Mouse (Mus musculus) urinary bladder, postnatal 10 days (tissue): ENCODE measurements around the gene Plch2.

Experiments used
- DNase-seq: peaks from one replicate; pipeline ENCODE4 v3.0.0; 2022; ENCODE audit warnings: low spot score

The Plch2 gene

DNA sequence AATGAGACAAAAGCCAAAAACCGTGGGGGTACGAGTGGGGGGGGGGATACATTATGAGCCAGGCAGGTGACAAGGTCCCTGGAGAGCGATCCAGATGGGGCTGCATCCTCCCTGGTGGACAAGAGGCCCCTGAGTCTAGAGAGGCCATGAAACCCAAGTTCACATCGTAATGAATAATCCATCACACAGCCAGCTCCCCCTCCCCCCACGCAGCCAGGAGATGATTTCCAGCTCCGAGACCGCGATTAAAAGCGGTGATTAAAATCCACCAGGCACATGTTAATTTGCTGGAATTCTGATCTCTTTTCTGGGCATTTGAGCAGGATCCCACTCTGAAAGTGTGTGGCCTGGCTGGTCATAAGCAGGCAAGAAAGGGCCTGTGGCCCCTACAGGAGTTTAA lies 35.8 kb downstream of the Plch2 start:
- DNase-seq = no peak

DNA sequence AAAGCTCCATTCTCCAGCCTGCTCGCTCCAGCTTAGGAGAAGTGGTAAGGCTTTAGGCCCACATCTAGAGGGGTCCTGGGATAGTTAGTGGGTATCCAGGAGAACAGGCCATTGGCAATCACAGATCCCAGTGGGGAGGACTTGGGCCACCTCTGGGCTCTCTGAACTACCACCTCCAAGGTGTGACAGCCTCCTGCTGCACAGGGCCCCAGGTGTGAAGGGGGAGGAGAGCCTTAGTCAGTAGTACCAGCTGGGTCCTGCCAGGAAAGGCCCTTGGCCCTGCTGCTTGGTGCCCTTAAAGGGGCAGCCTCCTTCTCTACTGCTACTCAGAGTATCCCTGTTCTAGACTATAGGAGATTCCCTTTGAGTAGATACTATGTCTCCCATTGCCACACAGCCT lies 36.4 kb downstream of the Plch2 start:
- no peak for DNase-seq

DNA sequence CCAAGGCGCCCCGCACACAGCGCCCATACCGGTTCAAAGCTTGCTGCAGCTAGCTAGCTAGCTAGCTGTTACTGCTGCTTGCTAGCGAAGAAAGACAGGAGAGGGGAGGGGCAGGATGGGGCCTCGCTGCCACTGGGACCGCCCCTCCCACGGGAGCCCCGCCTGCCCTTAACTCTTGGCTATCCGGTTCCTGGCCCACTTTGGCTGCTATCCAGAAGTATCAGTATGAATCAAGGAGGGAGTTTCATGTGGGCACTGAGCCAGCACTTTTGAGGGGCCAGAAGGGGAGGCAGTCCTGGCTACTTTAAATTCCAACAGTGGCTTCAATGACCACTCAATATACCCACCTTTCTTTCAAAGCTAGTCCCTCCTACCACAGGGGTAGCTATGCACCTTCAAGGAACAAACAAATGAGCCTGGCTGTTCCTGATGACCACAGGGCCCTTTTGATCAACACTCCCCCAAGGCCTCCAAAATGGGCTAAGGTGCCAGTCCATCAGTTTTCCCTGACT lies 37.2 kb downstream of the Plch2 start:
- DNase-seq = no peak

DNA sequence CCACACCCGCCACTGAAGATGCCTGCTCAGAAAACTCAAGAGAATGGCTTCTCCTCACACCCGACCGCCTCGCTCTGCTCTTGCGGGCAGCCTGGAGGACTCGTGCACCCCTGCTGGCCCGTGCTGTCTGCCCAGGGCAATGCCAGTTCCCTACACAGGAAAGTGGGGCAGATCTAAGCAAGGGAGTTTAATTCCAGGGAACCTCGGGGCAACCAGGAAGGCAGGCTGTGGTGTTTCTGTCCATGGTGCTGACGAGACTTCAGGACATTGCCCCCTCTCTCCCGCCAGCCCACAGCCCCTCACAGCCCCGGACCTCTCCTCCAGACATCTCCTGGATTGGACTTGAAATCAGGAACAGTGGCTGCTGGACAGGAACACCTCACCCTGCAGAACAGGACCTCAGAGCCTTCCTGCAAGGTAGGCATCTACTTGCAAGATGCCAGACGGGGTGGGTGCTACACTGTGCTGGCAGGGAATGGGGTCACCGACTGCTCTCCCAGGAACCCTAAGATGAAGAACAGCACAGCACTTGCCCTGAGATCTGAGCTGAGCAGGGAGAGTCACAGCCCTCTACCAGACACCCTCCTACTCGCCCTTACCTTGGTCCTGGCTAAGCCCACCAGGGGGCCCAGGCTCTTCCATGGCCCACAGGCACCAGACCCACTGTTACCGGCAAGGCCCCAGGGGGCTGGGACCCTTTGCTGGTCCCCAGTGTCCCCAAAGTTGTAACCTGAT lies 37.8 kb downstream of the Plch2 start:
- no peak for DNase-seq

DNA sequence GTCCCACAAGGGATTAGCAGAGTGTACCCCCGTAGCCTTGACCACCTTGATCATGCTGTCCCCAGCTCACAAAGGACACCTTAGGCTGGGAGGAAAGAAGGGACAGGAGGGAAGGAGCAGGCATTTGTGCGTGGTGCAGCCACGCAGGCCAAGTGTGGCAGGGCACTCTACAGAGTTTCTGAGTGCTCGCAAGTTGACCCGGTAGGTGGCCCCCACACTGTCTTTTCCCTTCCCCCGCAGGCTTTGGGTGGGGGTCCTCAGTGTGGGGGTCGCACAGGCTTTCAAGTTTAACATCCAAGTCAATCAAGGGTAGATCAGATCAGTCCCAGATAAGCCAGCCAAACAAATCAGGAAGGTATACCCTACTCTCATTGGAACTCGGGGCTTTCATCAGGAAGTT lies 38.5 kb downstream of the Plch2 start:
- DNase-seq = no peak

DNA sequence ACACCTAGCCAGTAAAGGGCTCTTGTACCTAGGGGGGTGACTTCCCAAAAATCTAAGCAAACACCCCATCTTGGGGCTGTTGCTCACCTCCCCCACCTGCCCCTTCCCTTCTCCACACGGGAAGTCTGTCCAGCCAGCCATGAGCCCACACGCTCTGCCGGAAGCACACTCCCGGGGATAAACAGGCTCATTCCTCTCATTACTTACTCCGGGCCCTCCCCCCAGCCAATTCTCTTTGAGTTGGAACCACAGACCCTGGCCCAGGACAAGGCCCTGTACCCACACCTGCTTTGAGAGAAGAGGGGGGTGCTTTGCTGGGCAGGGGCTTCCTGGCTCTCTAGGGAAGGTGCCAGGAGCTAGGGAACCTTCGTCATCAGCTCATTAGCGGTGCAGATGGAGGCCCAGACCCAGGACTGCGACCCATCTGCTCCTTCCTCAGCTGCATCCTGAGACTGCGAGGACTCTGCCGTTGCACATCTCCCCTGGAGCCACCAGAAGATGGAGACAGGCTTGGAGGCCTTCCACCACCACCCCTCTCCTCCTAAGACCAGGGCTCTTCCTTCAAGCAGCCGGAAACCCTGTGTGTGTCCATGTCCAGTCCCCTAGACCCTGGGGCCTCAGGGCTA lies 39.2 kb downstream of the Plch2 start:
- DNase-seq = no peak

DNA sequence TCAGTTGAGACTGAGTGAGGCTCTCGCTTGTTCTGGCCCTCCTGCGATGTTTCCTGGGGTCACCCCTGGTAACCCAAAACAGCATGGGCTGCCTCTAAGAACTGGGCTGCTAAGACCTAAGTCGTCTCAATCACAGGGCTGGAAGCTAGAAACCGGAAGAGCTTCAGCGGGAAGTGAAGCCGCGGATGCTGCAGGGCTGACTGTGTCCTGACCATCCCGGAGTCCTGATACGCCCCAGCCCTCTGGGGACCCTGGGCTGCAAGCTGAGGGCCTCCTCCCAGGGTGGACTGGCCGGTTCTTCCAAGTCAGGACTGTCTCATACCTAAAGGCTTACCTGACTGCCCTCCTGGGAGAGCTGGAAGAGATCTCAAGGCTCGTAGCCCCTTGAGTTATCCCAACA lies 39.8 kb downstream of the Plch2 start:
- DNase-seq = no peak

DNA sequence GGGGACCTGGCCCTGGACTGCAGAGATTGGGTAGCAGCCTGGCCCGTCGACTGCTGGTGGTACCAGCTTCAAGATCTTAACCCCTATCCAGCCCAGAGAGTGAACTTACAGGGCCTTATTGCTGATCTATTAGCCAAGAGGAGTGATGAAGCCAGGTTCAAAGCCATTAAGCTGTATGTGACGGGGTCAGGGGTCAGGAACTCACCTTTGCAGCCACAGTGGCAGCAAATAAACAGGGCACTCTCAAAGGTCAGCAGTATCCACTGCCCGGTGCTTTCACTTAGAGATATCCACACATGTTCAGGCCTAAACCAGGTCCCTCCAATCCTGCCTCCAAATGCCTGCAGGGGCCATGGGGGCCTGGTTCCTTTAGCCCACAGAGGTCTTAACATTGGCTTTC lies 41.0 kb downstream of the Plch2 start:
- no peak for DNase-seq

DNA sequence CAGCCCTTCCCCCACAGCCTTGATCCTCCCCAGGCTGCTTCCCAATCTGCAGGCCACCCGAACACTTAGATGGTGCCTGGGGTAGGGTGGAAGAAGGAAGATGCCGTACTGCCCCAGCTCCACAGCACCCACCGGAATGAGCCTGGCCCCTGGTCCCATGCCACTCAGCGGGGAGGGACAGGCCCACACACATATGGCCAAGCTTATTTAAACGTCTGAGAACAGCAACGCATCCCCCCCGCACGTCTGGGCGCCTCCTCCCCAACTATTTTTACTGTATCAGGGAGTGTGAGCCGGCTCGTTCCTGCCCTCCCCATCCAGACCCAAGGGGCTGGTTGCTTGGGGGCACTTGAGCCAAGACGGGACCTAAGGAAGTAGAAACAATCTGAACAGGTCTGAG lies 41.8 kb downstream of the Plch2 start:
- no peak for DNase-seq

DNA sequence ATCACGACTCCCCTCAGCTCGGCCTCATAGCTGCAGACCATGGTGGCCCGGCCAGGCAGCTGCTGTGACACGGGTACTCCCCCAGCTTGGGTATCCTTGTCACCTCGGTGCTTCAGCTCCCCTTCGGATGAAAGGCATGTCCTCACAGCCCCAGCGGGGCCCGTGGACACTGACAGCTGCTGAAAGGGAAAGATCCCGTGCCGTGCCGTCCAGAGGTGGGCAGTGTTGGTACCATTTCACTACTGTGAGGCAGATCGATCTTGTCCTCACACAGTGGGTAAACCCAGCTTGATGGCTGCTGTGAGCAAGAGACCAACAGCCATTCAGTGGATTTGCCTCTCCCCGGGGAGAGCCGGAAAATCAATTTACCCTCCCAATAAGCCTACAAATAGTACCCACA lies 42.3 kb downstream of the Plch2 start:
- no peak for DNase-seq

DNA sequence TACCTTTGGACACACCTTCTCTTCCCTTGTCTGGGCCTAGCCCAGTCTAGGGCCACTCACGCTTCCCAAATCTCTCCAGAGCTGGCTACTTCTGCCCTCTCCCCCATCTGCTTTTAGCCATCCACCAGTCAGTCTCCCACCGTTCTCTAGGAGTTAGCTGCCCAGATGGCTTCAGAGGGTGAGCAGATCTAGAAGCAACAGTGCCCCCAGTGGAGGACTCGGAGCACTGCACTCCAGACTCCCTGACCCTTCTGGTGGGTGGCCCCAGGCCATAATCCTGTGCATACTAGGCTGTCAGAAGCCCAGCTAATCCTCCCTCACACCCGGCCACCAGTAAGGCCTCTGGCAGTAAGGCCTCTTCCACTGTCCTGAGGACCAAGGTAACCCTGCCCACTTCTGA lies 43.8 kb downstream of the Plch2 start:
- no peak for DNase-seq

DNA sequence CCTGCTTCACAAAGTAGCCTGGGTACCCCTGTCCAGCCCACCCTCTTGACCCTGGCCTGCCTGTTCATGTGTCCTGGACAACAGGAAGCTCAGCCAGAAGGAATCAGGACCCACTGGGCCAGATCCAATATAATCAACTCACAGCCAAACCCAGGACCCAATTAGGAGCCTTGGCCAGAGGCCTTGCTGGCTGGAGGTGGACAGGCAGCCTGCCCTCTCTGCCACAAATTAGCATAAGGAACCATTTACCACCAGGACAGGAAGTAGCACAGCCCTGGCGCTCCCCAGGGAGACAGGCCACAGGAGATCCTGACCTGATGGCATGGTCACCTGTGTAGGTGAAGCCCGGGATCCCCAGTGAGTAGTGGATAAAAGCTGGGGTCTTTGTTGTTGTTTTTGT lies 44.5 kb downstream of the Plch2 start:
- no peak for DNase-seq

DNA sequence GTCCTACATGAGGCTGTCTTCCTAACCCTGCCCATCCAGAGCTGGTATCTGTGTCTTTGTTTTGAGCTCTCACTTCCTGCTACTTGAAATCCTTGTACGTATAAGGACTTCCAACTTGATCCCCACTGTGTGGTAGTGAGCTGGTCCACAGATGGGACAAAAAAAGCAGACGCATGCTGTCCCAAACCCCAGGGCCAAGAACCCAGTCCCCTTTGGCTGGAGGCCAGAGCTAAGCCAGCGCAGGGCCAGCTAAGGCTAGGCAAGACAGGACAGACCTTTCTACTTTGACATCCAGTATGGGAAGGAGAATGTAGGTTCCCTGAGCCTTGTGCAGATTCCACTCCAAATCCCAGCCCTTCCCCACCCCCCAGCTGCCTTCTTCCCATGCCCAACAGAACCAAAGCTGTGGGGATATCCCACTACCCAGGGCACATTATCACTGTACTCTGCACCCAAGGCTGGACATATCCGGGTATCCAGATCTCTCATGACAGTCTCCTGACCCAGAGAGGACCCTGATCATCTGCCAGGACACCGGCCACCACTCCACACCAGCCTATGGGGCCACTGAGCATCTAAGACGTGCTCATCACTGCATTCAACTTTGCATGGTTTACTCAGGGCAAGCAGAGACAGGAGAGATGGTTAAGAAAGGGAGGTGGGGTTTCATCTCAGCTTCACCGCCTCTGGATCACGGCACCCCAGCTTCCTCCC lies 45.1 kb downstream of the Plch2 start:
- DNase-seq = no peak

DNA sequence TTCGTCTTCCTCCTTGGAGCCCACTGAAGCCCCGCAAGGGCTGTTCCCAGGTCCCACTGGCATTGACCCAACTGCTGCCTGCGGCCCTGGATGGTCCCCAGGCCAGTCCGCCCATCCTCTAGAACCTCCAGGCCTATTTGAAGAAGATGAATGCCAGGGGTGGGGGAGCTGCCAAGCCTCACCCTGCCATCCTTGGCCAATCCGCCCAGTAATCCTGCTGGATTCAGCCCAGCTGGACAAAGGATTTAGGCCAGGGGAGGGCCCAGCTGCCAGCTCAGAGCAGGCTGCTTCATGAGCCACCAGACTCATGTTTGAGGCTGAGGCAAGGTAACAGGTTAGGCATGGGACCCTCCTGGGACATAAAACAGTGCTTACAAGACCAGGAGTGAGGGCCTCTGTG lies 45.7 kb downstream of the Plch2 start:
- no peak for DNase-seq

DNA sequence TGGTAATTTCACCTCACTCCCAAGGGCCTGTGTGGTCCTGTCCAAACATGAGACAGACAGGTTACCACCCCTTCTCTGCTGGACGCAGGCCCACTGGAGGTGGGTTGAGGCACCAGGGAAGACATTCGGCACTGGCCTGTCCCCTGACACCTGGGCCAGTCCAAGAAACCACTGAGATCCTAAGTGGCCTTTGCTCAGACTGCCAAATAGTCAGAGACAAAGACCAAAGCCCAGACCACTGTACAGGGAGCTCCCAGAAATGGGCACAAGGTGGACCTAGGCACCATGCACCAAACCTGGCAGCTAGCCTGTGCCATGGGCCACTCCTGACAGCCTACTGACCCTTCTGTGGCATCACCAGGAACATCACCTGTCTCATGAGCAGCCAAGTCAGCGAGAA lies 47.4 kb downstream of the Plch2 start:
- DNase-seq = no peak

DNA sequence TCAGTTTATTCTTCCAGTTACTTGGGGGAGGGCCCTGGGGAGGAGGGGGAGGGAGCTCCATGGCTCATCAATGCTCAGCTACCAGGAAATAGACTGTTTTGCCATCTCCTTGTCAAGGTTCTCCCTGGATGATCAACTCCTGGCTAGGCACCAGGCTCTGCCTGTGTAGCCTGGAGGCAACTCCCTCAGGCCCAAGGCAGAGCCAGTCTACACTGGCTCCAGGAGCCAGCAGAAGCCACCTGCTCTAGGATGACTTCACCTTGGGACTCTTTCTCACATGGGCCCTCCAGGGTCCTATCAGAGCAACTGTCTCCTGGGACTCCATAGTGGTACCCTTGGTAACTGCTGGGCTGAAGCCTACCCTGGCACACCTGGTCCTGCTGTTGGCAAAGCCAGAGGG lies 48.5 kb downstream of the Plch2 start:
- no peak for DNase-seq

DNA sequence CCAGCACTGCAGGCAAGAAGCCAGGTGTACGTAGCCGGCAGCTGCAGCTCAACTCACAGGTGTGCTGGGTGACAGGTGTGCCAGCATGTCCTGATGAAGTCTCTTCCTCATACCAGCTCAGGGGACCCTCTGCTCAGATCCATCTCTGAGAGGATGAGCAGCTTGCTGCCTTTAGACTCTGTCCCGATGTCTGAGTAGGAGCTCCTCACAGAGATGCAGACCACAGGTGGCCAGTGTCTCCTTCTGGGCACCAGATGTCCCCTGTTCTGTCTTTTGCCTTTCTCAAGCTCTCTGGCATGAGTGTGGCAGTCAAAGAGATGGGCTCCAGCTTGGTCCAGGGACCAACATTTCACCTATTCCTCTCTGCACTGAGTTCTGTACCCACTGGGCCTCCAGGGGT lies 48.9 kb downstream of the Plch2 start:
- no peak for DNase-seq

DNA sequence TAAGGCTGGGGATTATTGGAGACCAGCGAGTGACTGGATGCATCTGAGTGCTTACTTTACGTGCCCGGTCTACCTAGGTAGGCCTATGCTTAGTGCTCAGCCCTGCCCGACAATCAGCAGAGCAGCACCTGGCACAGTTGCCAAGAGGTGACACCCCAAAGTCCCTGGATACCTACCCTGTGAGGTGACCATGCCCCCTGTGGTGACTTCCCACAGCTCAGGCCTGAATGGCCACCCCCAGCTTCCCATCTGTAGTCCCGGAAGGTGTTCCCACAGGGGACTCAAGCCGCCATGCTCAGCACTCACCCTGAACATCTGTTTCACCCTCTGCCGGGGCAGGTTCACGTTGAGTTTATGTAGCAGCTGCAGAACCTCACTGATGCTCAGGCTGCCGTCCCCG lies 50.3 kb downstream of the Plch2 start:
- no peak for DNase-seq

DNA sequence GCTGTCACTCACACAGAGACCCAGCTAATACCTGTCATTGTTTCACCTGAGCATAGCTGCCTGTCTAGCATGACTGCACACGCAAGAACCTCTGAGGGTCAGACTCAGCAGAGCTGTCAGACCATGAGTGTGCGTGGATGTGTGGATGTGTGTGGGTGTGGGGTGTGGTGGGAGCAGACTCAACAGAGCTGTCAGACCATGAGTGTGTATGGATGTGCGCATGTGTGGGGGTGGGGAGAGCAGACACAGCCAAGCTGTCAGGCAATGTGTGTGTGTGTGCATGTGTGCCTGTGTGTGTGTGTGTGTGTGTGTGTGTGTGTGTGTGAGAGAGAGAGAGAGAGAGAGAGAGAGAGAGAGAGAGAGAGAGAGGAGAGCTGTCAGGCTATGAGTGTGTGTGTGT lies 51.3 kb downstream of the Plch2 start:
- DNase-seq = no peak

DNA sequence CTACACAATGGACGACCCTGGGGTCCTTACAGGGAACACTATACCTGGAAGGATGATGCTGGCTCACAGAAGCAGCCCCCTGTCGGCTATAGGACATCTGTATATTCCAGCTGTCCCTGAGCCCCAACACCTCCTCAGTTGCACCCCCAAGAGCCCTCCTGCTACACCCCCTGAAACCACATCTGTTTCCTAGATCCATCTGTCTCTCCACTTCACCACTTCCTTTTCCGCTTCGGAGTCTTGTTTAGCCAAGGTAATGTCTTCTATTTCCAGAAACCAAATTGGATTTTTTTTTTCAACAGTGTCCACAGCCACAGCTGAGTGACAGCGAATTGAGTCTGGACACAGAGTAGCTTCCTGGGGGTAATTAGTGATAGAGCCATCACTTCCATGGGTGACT lies 57.2 kb downstream of the Plch2 start:
- DNase-seq = no peak

DNA sequence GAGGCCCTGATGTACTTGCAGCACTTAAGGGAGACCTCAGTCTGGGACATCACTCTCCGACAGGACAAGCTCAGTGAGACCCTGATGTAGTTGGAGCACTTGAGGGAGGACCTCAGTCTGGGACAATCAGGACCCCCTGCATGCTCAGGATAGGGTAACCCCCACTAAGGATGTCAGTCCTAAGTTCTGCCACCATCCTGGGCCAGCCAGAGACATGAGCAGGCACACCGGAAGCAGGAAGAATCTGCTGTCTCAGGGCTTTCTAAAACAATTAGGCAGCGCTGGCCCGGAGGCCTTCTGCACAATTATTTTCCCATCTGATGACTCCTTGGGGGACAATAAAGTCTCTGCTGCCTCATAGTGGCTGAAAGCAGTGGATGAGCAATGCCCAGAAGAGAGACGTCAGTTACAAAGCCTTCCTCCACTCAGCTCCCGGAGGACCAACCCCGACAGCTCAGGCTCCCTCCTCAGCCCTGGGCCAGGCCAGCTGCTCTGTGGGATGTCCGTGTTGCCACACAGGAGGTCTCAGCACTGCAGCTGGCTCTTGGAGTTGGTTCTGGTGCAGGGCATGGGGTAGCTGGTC lies 59.9 kb downstream of the Plch2 start:
- no peak for DNase-seq

DNA sequence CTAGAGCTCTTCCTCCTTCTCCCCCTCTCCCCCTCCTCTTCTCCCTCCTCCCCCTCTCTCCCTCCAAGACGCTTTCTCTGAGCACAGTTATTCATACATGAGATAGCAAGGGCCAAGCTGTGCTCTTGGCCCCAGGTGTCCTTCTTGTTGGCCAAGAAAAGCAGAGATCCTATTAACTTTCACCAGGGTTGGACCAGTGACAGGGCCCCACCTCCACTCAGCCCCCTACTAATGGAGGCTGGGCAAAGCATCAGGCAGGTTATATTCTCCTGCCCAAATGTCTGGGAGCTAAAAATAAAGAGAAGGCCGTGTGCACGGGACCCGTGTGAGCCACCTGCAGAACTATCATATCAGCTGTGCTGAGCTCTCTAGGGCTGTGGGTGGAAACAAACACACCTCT lies 61.7 kb downstream of the Plch2 start:
- no peak for DNase-seq

DNA sequence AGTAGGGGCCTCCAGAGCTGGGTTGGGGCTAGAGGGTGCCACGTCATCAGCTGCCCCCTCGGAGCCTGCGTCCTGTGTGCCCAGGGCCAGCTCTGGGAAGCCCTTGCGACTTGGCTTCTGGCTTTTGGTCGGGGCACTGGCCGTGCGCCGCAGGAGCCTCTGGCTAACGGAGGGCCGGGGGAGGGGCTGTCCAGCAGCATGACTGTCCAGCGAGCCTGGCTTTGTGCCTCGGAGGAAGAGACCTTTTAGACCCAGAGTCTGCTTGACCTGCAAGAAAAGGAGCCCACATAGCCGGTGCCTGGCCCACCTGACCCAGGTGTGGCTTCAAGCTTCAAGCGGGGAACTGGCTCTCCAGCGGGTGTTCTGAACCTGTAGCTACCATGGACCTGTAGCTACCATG lies 69.8 kb downstream of the Plch2 start:
- no peak for DNase-seq
